Mouse (Mus musculus) lung, postnatal 0 days (tissue): Measurements from ENCODE around the gene Gm16867. TPM values are rescaled to one million over a fixed set of nuclear protein-coding genes. Genes with fewer than 3 reads are reported as not detected.
"Not testable (repeated sequence)": the region's sequence is repeated elsewhere in the genome, so short reads cannot be mapped to it uniquely, and the experiment has no call there.

Source experiments
- ATAC-seq: fragments of 200-750 bp; cut with Nextera tagmentation; 2 replicates; pipeline ENCODE4 v1.8.0; 2017; ENCODE audit warnings: moderate library complexity
- DNase-seq: peaks from one replicate; pipeline ENCODE4 v3.0.0-alpha.2; 2016; ENCODE audit warnings: low spot score
- H3K27ac ChIP-seq: fragments of 300-500 bp; sonication (generic); 2 replicates; pipeline ENCODE4 v1.5.1; 2014; ENCODE audit warnings: antibody characterized with exemption, mild to moderate bottlenecking, low read length, mixed read lengths
- H3K27me3 ChIP-seq: fragments of 300-500 bp; sonication (generic); replicated peaks from 2 replicates; pipeline ENCODE4 v1.6.1; 2014; ENCODE audit warnings: low read length, mixed read lengths; ENCODE audit not compliant: insufficient read depth
- H3K36me3 ChIP-seq: fragments of 300-500 bp; sonication (generic); 2 replicates; pipeline ENCODE4 v1.6.1; 2014; ENCODE audit warnings: low read length, mixed read lengths; ENCODE audit not compliant: insufficient read depth
- H3K4me1 ChIP-seq: fragments of 300-500 bp; sonication (generic); 2 replicates; pipeline ENCODE4 v1.6.1; 2014; ENCODE audit warnings: antibody characterized with exemption, low read depth, low read length, mixed read lengths; ENCODE audit not compliant: insufficient read depth
- H3K4me2 ChIP-seq: fragments of 300-500 bp; sonication (generic); replicated peaks from 2 replicates; pipeline ENCODE4 v1.6.1; 2014; ENCODE audit warnings: low read depth, mild to moderate bottlenecking, low read length, moderate library complexity, mixed read lengths
- H3K4me3 ChIP-seq: fragments of 300-500 bp; sonication (generic); 2 replicates; pipeline ENCODE4 v1.5.1; 2014; ENCODE audit warnings: low read depth, low read length
- H3K9ac ChIP-seq: fragments of 300-500 bp; sonication (generic); replicated peaks from 2 replicates; pipeline ENCODE4 v1.6.1; 2014; ENCODE audit warnings: low read depth, mild to moderate bottlenecking
- H3K9me3 ChIP-seq: fragments of 300-500 bp; sonication (generic); 2 replicates; pipeline ENCODE4 v1.6.1; 2016; ENCODE audit warnings: low read length, mixed read lengths
- WGBS: fragments of 180-500 bp; shearing (Covaris S2); extraction: QIAGEN DNeasy Blood & Tissue Kit; methylation state at CpG from one replicate; pipeline ENCODE4 v1.1.7; 2014; 5-methylcytosine and 5-hydroxymethylcytosine counted together
- polyA plus RNA-seq: library from polyadenylated mRNA; unstranded; fragments of >200 nt; fragmentation: Nextera tagmentation; extraction: Ambion mirVana; gene quantifications from 2 replicates; pipeline ENCODE4 v1.2.1, GENCODE M21; 2015

The Gm16867 gene
- polyA plus RNA-seq, 1 experiment from 2014 or later, result not detected

DNA sequence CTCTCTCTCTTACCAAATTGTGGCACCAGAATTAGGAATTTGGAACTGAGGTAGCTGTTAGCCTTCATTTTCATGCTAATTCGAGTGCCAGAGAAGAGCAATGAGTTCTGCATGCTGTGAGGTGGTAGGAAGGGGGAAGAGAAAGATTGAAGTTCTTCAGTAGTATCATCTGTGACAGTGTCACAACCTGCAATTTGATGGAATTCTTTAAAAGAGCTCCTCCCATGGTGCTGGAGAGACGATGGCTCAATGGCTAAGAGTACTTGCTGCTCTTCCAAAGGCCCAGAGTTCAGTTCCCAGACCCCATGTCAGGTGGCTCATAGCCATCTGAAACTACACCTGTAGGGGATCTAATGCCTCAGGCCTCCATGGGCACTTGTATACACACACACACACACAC, 9.3 kb upstream of the Gm16867 start, which contains the start of gene Gm27179:
Gene Gm27179, minus strand, starts transcription at position 101 of the 400 bp plus-strand sequence.
- H3K4me1 ChIP-seq, H3K27me3 ChIP-seq, H3K9ac ChIP-seq, H3K36me3 ChIP-seq, H3K9me3 ChIP-seq, H3K4me2 ChIP-seq, ATAC-seq, DNase-seq, H3K27ac ChIP-seq, H3K4me3 ChIP-seq: not testable (repeated sequence)
- no CpG with 5 or more reads among the region's 2 CpGs for WGBS

DNA sequence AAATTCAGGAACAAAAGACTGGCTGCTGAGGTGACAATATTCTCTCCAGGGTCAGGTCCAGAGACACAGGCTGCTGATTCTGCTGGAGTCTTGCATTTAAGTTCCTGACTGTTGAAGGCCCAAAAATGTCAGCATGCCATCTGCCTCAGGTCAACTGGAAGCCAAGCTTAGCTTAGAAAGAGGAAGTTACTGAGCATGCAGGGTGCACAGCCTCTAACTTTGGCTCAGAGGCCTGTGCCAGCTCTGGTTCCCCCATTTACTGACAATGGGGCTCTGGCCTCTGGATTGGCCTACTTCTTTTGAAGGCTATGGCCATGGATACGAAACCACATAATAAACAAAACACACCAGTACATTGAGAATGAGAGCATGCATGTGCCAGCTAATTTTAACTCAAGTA, 3.8 kb upstream of the Gm16867 start:
- H3K4me2 ChIP-seq, ATAC-seq, H3K9me3 ChIP-seq, H3K4me1 ChIP-seq, H3K27me3 ChIP-seq, H3K27ac ChIP-seq, H3K36me3 ChIP-seq, DNase-seq, H3K9ac ChIP-seq, H3K4me3 ChIP-seq: not testable (repeated sequence)
- WGBS, result no CpG with 5 or more reads among the region's 1 CpGs

DNA sequence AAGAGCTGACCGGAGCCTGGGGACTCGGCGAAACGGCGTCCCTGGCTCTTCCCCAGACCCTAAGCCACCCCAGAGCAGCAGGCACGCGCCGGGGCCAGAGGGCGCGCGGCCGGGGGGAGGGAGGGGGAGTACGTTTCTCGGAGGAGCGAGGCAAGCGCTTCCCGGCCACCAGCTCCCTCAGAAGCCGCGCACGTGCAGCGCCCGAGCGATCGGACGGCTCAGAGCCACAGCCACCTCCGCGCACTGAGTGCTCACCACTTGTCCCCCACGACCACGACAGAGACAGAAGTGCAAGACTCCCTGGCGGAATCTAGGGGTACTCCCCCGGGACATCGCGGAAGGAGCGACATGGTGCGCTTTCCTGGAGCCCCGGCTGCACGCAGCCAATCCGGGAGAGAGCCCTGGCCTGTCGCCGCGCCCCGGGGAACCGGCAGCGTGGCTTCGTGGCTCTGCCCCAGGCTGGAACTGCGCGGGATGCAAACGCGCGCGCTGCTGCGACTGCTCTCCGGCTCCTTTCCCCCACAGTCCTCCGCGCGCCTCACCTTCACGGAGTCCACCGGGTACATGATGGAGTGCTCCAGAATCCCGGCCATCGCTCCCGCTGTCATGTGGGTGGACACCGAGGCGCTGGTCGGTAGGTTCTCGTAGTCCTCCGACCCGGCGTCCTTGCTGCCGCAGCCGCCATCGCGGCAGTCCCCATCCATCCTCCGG, 567 bp downstream of the Gm16867 start:
- not testable (repeated sequence) for H3K9me3 ChIP-seq, DNase-seq, H3K4me3 ChIP-seq, H3K9ac ChIP-seq, H3K4me2 ChIP-seq, H3K36me3 ChIP-seq, H3K4me1 ChIP-seq, H3K27ac ChIP-seq, H3K27me3 ChIP-seq
- WGBS, result no CpG with 5 or more reads among the region's 73 CpGs
- ATAC-seq, result peak; percentile 42

DNA sequence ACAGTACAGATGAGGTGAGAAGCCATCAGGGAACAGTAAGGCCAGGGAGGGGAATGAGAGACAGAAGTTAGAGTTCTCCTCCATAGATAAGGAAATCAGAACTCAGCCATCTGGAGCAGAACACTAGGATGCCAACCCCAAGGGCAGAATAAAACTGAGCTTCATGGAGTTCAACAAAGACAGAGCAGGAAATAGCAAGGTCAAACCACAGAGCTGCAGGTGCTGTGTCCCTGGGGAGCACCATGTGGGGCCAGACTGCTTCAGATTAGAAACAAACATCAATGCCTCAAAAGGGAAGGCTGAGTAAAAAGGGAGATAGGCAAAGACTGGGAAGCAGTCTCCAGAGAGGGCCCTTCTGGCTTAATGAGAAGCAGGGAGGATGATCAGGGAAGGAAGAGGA, 6.9 kb downstream of the Gm16867 start:
- ATAC-seq, H3K27me3 ChIP-seq, H3K4me2 ChIP-seq, H3K4me3 ChIP-seq, H3K27ac ChIP-seq, DNase-seq, H3K4me1 ChIP-seq, H3K9me3 ChIP-seq, H3K9ac ChIP-seq, H3K36me3 ChIP-seq: not testable (repeated sequence)

DNA sequence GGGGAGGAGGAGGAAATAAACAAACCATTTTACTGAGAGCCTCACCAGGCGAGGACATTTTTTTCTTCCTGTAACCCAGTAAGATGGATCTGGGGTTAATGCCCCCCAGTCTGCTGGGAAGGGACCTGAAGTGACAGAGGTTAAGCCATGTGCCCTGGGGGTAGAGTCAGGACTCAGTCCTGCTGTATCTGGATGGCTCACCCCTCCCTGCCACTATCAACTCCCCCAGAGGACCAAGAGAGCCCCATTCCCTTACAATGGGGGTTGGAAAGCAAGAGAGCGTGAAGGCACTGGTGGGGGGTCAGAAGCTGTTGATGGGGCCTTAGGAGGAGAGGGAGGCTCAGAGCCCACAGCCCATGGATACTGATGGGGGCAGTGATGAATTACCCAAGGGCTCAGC, 8.2 kb downstream of the Gm16867 start:
- H3K36me3 ChIP-seq, H3K4me1 ChIP-seq, ATAC-seq, H3K27ac ChIP-seq, H3K4me2 ChIP-seq, DNase-seq, H3K4me3 ChIP-seq, H3K27me3 ChIP-seq, H3K9me3 ChIP-seq, H3K9ac ChIP-seq: not testable (repeated sequence)
- no CpG with 5 or more reads among the region's 2 CpGs for WGBS

DNA sequence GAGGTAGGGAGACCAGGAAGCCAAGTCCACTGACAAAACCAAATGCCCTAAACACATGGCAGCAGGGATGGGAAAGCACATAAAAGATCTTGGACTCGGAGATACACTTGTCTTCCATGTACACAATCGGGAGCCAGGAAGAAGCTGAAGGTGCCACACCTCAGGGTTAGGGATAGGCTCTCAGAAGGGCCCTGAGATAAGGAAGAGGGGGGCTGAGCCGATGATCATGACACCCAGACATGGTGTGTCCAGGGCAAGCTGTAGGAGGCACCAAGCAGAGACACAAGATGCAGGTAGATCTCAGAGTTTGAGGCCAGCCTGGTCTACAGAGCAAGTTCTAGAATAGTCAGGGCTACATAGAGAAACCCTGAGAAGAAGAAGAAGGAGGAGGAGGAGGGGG, 8.6 kb downstream of the Gm16867 start:
- not testable (repeated sequence) for H3K4me2 ChIP-seq, DNase-seq, H3K9ac ChIP-seq, H3K27me3 ChIP-seq, H3K27ac ChIP-seq, ATAC-seq, H3K4me3 ChIP-seq, H3K9me3 ChIP-seq, H3K36me3 ChIP-seq, H3K4me1 ChIP-seq
- no CpG with 5 or more reads among the region's 3 CpGs for WGBS

DNA sequence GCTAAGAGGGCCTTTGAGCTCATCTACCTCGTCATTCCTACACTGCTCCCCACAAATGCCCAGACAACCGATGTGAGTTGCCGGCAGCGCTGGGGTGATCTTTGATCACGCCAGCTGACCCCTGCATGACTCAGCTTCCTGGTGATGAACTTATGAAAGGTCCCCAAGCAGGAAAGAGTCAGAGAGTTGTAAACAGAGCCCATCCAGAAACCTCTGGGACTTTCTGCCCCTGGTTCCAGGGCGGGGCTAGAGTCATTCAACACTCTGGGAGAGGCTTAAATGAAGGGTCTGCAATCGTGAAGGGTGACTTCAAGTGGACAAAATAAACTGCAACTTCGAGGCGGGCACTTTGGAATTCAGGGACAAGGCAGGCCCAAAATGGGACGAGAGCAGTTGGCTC, 15.2 kb downstream of the Gm16867 start:
- H3K4me2 ChIP-seq, H3K9ac ChIP-seq, H3K9me3 ChIP-seq, H3K27me3 ChIP-seq, H3K4me1 ChIP-seq, H3K36me3 ChIP-seq, DNase-seq, H3K27ac ChIP-seq, H3K4me3 ChIP-seq: not testable (repeated sequence)
- WGBS, result no CpG with 5 or more reads among the region's 10 CpGs
- peak; percentile 68 for ATAC-seq

DNA sequence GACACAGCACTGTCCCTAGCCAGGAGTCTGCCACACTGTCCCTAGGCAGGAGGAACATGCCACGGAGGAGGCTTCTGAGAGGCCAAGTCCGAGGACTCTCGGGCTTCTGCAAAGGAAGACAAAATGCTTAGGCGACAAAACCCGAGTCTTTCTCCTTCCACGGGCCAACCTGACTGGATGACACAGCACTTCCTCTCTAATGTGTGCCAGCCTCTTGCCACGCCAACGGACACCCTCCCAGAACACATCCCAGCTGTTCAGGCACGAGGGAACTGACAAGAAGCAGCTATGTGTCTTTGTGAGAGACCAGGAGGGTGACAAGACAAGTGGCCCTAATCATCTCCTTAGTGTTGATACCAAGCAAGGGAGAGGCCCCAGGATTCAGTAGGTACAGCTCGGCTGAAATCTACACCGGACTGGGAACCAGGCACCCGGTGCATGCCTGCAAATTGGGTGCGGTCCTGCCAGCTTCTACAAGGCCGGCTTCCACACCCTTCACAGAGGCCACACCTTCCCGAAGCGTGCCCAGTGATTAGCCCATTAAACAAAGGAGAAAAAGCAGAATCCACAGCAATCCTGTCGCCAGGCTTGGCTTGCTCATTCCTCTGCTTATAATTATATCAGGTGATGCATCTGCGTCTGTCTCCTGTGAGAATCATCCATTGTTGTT, 17.6 kb downstream of the Gm16867 start:
- not testable (repeated sequence) for H3K27ac ChIP-seq, H3K4me1 ChIP-seq, H3K9me3 ChIP-seq, H3K36me3 ChIP-seq, H3K27me3 ChIP-seq, H3K4me2 ChIP-seq, DNase-seq, H3K4me3 ChIP-seq, H3K9ac ChIP-seq
- peak; percentile 62 for ATAC-seq
- no CpG with 5 or more reads among the region's 18 CpGs for WGBS

DNA sequence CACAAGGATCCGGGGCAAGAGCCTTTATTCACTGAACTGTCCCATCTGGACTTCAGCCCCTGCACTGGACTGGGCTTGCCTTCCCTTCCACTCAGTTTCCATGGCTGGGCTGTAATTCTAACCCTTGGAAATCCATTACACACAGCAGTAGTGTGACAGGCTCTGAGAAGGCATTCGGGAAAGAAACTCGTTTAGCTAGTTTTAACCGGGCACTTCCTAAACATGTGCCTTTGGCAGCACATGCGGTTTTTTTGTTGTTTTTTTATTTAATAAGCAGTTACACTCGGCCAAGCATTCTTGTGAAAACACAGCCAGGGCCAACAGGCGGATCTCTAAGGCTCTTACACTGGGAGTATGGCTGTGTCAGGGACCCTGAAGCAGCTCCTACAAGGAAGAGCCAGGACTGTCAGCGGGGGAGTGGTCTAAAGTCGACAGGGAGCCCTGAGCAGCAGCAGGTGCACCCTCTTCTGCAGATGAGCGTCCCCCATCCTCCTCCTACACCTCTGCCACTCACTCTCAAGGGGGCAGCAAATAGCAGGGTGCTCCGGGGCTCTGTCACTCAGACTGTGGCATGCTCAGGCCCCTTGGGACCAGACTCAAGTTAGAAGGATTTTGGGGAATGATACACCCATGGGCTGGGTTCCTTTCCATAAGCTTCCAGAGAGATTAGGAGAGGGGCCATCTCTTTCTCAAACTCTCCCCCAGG, 29.1 kb downstream of the Gm16867 start:
- not testable (repeated sequence) for H3K27ac ChIP-seq, H3K4me3 ChIP-seq, DNase-seq, H3K27me3 ChIP-seq, H3K4me1 ChIP-seq, H3K4me2 ChIP-seq, H3K36me3 ChIP-seq, H3K9me3 ChIP-seq, H3K9ac ChIP-seq
- no CpG with 5 or more reads among the region's 11 CpGs for WGBS
- ATAC-seq, result peak; percentile 53
